Mouse (Mus musculus) retina, postnatal 7 days (tissue): ENCODE measurements around the gene Acod1.

ENCODE experiments used
- DNase-seq: peaks from one replicate; pipeline ENCODE4 v3.0.0-alpha.2; 2012; ENCODE audit warnings: low read depth, low spot score

Gene Acod1

DNA sequence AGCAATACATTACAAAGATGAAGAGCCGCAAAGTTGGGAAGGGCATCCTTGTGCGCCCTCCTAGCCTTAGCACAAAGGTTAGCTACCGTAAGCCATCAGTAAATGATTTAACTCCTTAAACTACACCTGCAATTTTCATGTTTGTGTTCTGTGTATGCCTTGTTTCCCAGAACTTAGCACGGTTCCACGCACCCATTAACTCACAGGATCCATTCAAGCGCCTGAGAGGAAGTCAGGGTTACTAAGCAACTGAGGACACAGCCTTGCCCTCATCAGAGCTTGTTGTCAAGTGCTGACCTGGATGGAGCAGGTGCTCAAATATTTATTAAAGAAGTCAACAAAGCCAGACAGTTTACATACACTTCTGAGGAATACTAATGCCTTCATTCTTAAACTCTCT, 55.5 kb downstream of the Acod1 start:
- no peak for DNase-seq

DNA sequence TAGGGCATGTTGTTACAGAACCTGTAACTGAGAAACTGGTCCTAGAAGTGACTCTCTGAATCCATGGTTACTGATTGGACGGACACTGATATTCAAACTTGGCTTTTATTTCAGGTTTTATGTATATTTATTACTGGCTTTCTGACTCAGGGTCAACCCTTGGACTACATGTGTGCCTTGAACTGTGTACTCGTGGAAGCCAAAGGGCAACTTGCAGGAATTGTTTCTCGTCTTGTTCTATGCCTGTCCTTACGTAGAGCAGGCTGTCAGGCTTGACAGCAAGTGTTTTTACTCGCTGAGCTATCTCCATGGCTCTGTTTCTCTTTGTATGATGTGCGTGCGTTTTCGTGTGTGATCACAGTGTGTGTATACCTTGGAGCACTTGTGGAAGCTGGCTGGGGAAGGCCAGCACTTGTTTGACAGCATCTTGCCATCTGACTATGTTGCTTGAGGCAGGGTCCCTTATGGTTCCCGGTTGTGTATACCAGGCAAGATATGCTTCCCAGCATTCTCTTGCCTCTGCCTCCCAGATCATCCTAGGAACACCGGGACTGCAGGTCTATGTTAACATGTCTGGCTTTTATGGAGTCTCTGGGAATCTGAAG, 56.1 kb downstream of the Acod1 start:
- DNase-seq: no peak
